Mouse (Mus musculus): ENCODE results near the gene Slc25a13. TPM values are rescaled to one million over a fixed set of nuclear protein-coding genes. Genes with fewer than 3 reads are reported as not detected.

Slc25a13 gene
- 1 to 10 TPM; 4.6 to 5.5 TPM for total RNA-seq (2023)

GRCm38 (mm10) chr6:6216507-6217285, at the start of gene Slc25a13:
TSS of gene Slc25a13 (minus strand) at chr6:6217173.

All from T-cell, adult 66 days (primary cell).